Mouse (Mus musculus): Measurements from ENCODE around the gene Olfr545. TPM values are rescaled to one million over a fixed set of nuclear protein-coding genes. Genes with fewer than 3 reads are reported as not detected.

Olfr545 gene
- polyA plus RNA-seq (2015; fragmentation: Nextera tagmentation; extraction: Ambion mirVana) = not detected in 2 replicates

DNA sequence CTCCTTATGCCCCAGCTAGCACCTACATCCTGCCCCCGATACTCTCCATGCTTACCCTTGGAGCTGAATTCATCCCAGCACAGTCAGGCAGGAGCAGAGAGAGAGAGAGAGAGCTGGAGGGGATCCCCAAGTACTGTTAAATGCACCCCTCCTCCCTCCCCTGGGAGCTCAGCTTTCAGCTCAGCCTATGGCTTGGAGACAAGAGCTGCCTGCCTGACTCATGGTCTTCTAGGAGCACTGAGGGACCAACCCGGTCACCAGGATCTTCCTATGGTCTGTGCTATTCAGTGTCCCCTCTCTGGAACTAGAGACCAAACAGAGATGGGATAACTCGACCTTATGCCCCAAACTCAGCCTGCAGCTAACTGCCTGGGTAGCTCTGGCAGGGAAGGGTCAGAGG lies at the start of gene Olfr545:
TSS of gene Olfr545 (minus strand) at position 101 of the 400 bp plus-strand sequence.
- Histone ChIP-seq H3K4me3 (no peak within 1 kb of the TSS), H3K27me3 (no peaks in the 10 kb centered on the region), H3K4me2 (replicated peaks) (no peak within 1 kb of the TSS), H3K4me1 (no peaks in the 10 kb centered on the region), H3K9ac (no peak within 1 kb of the TSS), H3K9me3 (no peaks in the 10 kb centered on the region), H3K36me3 (no peaks in the 10 kb centered on the region), H3K27ac (no peak within 1 kb of the TSS)
- ATAC-seq (ENCODE audit: low FRiP score, low read depth) = no peak
- WGBS = 70% methylated on average over 3 of the region's 3 CpGs

DNA sequence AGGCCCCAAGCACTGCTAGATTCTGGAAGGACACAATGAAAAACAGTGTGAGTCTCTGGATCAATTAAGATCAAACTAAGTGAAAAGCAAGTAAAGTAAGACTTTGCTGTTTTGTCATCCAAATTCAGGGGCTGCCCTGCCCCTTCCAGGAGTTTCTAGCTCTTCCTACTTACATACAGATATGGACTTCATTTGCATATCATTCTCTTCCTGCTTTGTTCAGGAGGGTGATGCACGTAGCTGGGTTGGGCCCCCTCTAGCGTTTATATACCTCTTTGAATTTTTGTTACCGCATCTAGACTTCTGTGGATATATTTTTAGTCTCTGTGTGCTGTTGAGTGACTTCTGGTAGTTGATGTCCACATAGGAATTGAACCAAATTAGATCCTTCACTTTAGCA lies 41.9 kb upstream of the Olfr545 start:
- no peaks in the 10 kb centered on the region for H3K36me3 ChIP-seq
- no peak overlapping the region for H3K9ac ChIP-seq
- H3K9me3 ChIP-seq = no peaks in the 10 kb centered on the region
- no peaks in the 10 kb centered on the region for H3K4me1 ChIP-seq
- no peak for ATAC-seq (ENCODE audit: low FRiP score, low read depth)
- no peak overlapping the region for H3K4me2 ChIP-seq (replicated peaks)
- H3K27me3 ChIP-seq = no peaks in the 10 kb centered on the region
- no peak overlapping the region for H3K27ac ChIP-seq
- no peak overlapping the region for H3K4me3 ChIP-seq
- 71% methylated on average over 3 of the region's 3 CpGs for WGBS

DNA sequence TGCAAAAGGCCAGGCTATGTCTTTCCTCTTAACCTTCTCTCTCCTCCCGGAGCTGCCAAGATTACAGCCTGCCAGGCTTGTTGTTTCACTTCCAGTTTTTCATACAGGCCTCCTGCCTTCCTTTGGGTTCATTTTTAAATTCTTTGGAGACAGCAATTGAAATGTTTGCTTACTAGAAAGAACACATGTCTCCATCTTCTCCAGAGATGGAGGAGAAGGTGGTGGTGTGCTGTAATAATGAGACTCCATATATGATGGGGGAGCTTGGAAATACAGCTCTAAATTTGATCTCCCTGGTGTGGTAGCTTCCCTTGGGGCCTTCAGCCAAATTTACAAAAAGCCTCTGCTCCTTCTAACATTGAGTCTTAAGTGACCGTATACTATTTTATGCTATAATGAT lies 41.2 kb upstream of the Olfr545 start, which contains the start of gene Olfr548-ps1:
TSS of gene Olfr548-ps1 (plus strand) at position 301 of the 400 bp plus-strand sequence.
- no peaks in the 10 kb centered on the region for H3K9me3 ChIP-seq
- no peak within 1 kb of the TSS for H3K4me3 ChIP-seq
- H3K9ac ChIP-seq = no peak within 1 kb of the TSS
- no peak for ATAC-seq (ENCODE audit: low FRiP score, low read depth)
- H3K4me1 ChIP-seq = no peaks in the 10 kb centered on the region
- no peak within 1 kb of the TSS for H3K27ac ChIP-seq
- WGBS = 77% methylated on average over 2 of the region's 2 CpGs
- H3K4me2 ChIP-seq (replicated peaks) = no peak within 1 kb of the TSS
- H3K27me3 ChIP-seq = no peaks in the 10 kb centered on the region
- H3K36me3 ChIP-seq = no peaks in the 10 kb centered on the region

DNA sequence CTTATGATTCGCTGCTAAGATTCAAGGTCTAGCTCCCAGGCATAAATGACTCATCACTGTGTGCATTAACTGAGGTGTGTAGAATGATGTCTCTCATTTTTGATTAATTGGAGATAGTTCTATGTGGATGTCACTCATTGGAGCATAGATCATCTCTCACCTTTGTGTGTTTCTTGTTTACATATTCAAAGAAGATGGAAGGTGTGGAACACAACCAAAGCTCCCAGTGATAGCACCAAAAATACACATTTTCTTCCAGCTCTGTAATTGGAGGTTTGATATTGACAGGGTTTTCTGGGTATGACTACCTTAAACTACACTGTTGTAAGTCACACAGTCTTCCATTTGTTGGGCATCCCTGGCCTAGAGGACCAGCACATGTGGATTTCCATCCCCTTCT lies 35.1 kb upstream of the Olfr545 start, which contains the start of gene Olfr547:
TSS of gene Olfr547 (plus strand) at position 301 of the 400 bp plus-strand sequence.
- Histone ChIP-seq H3K27me3 (no peaks in the 10 kb centered on the region), H3K9me3 (no peaks in the 10 kb centered on the region), H3K27ac (no peak within 1 kb of the TSS), H3K4me1 (no peaks in the 10 kb centered on the region), H3K4me3 (no peak within 1 kb of the TSS), H3K4me2 (replicated peaks) (no peak within 1 kb of the TSS), H3K36me3 (no peaks in the 10 kb centered on the region), H3K9ac (no peak within 1 kb of the TSS)
- ATAC-seq (ENCODE audit: low FRiP score, low read depth) = no peak
- WGBS = 77% methylated on average over 1 of the region's 1 CpGs

DNA sequence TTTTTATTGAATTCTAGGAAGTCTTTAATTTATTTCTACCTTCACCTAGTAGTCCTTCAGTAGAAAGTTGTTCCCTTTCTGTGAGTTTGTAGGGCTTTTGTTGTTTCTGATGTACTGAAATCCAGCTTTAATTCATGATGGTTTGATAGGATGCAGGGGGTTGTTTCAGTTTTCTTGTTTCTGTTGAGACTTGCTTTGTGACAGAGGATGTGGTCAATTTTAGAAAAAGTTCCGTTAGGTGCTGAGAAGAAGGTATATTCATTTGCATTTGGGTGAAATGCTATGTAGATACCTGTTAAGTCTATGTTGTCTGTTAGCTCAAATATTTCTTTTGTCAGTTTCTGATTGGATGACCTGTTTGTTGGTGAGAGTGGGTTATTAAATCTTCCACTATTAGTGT lies 29.7 kb upstream of the Olfr545 start:
- H3K27ac ChIP-seq = no peak overlapping the region
- H3K9ac ChIP-seq = no peak overlapping the region
- H3K4me1 ChIP-seq = no peaks in the 10 kb centered on the region
- 81% methylated on average over 1 of the region's 1 CpGs for WGBS
- H3K36me3 ChIP-seq = no peaks in the 10 kb centered on the region
- ATAC-seq (ENCODE audit: low FRiP score, low read depth) = no peak
- no peaks in the 10 kb centered on the region for H3K27me3 ChIP-seq
- H3K4me3 ChIP-seq = no peak overlapping the region
- no peaks in the 10 kb centered on the region for H3K9me3 ChIP-seq
- no peak overlapping the region for H3K4me2 ChIP-seq (replicated peaks)

DNA sequence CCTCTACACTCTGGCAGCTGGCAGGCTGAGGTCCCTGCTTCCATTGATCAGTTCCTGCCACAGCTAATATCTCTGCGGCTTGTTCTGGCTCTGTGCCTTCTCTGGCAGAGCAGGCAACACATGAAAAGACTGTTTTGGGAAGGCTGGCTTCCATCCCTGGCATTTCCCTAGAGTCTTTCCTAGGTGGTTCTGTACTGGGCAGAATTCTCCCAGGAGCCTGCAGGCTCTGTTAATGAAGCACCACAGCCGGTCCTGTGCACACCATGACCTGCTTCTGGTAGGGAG lies 17.6 kb upstream of the Olfr545 start:
- Histone ChIP-seq H3K27me3 (peaks cover 31% of the 10 kb centered on the region), H3K9ac (no peak overlapping the region), H3K36me3 (no peaks in the 10 kb centered on the region), H3K9me3 (no peaks in the 10 kb centered on the region), H3K4me3 (no peak overlapping the region), H3K4me1 (peaks cover 10% of the 10 kb centered on the region), H3K4me2 (replicated peaks) (no peak overlapping the region), H3K27ac (no peak overlapping the region)
- no peak for ATAC-seq (ENCODE audit: low FRiP score, low read depth)
- WGBS = 69% methylated on average over 2 of the region's 2 CpGs

DNA sequence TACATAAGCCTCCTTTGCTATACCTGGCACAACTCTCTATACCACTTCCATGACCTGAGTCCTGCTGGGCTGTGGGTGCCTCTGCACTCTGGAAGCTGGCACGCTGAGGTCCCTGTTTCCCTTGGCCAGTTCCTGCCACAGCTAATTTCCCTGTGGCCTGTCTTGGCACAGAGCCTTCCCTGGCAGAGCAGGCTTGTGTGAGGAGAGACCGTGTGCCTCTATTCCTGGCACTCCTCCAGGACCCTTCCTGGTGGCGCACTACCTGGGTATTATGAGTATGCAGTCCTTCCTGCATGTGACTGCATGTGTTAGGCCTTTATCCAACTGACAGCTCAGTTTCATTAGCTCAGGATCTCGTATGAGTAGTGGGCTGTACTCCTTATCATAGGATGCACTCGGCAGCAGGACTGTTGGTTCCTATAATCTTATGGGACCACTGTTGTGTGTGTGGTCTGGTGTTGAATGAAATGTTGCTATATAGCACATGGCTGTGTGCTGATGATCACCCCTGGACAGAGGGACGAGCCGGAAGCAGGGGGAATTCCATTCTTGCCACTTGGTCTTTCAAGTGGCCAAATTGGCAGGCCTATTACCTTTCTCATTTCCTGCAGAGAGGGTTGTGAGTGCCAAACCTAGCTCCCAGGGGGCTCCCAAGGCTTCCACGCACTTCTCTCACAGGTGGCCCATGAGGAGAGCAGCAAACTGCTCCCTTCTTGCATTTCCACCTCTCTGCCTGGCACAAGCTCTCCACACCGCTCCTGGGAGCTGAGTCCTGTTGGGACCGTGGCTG lies 17.1 kb upstream of the Olfr545 start:
- Histone ChIP-seq H3K27me3 (peaks cover 35% of the 10 kb centered on the region), H3K4me2 (replicated peaks) (no peak overlapping the region), H3K9ac (no peak overlapping the region), H3K4me3 (no peak overlapping the region), H3K36me3 (no peaks in the 10 kb centered on the region), H3K9me3 (no peaks in the 10 kb centered on the region), H3K27ac (no peak overlapping the region), H3K4me1 (peaks cover 10% of the 10 kb centered on the region)
- 50% methylated on average over 10 of the region's 10 CpGs for WGBS
- no peak for ATAC-seq (ENCODE audit: low FRiP score, low read depth)

DNA sequence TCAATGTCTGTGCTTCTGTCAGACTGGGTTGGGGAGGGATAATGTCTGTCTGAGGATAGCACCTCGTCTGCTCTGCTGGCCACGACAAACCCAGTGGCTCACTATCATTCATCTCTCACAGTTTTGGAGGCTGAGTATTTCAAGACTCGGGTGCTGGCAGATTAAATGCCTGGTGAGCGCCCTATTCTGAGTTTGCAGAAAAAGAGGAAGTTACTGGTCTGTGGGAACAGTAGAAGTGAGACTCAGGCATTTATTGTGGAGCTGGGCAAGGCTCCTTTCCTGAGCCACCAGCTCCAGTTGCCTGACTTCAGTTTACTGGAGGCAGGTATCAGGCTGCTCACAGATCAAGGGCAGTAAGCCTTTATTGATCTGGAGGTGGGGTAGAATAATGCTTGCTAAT lies 14.8 kb upstream of the Olfr545 start:
- H3K27me3 ChIP-seq = peaks cover 35% of the 10 kb centered on the region
- no peak overlapping the region for H3K4me2 ChIP-seq (replicated peaks)
- H3K4me1 ChIP-seq = peaks cover 10% of the 10 kb centered on the region
- no peak overlapping the region for H3K9ac ChIP-seq
- no peaks in the 10 kb centered on the region for H3K9me3 ChIP-seq
- WGBS = 61% methylated on average over 4 of the region's 4 CpGs
- H3K36me3 ChIP-seq = no peaks in the 10 kb centered on the region
- H3K4me3 ChIP-seq = no peak overlapping the region
- H3K27ac ChIP-seq = no peak overlapping the region
- no peak for ATAC-seq (ENCODE audit: low FRiP score, low read depth)

DNA sequence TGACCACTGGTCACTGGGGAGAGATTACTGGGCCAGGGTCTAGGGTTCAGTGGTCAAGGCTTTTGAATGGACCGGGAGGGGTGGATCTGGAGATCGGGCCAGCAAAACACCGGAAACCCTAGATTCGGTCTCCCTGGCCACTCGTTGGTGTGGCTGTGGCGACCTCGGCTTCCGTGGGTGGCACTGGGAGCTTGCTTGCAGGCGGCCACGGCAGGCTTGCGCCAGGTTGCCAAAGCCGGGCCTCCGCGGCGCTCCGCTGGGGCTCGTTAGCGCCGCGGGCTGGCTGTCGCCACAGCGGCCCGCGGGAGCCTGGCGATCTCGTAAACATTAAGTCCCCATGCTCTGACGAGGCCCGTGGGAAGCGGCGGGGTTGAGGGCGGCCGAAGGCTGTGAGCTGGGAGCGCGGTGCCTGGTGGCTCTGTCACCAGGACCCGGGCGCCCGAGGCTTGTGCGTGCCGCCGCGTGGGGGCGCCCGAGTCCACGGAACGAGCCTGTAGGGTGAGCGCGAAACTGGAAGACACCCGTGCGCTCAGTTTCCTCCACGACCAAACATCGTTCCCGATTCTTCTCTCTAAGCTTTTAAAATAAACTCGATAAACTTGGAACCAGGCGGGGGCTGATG lies 13.6 kb upstream of the Olfr545 start:
- H3K27ac ChIP-seq = no peak overlapping the region
- H3K27me3 ChIP-seq = peaks cover 35% of the 10 kb centered on the region
- peak overlapping the region; percentile 87 for H3K4me2 ChIP-seq (replicated peaks)
- H3K36me3 ChIP-seq = no peaks in the 10 kb centered on the region
- peak overlapping the region; percentile 71 for H3K9ac ChIP-seq
- WGBS = 1% methylated on average over 54 of the region's 54 CpGs
- peaks cover 10% of the 10 kb centered on the region for H3K4me1 ChIP-seq
- peak overlapping the region; percentile 52 for H3K4me3 ChIP-seq
- ATAC-seq (ENCODE audit: low FRiP score, low read depth) = peak; percentile 92
- H3K9me3 ChIP-seq = no peaks in the 10 kb centered on the region

DNA sequence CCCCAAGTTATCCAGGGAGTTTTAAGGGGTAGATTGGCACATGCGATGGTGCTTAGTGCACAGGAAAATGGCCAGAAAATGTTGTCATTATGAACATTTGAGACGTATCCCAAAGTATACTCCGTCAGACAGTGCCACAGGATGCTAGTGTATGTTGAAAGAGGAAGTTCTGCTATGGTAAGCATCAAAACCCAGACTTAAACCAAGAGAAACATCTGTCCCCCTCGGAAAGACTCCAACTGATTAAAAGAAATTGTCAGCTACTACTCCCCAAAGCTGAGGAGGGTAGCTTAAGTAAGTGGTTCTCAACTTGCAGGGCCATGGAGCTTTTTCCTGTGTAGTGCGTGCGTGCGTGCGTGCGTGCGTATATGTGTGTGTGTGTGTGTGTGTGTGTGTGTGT lies 12.6 kb upstream of the Olfr545 start:
- Histone ChIP-seq H3K4me3 (no peak overlapping the region), H3K9me3 (no peaks in the 10 kb centered on the region), H3K27me3 (peaks cover 35% of the 10 kb centered on the region), H3K36me3 (no peaks in the 10 kb centered on the region), H3K9ac (no peak overlapping the region), H3K27ac (no peak overlapping the region), H3K4me1 (peaks cover 8% of the 10 kb centered on the region), H3K4me2 (replicated peaks) (no peak overlapping the region)
- WGBS = 89% methylated on average over 10 of the region's 10 CpGs
- no peak for ATAC-seq (ENCODE audit: low FRiP score, low read depth)

DNA sequence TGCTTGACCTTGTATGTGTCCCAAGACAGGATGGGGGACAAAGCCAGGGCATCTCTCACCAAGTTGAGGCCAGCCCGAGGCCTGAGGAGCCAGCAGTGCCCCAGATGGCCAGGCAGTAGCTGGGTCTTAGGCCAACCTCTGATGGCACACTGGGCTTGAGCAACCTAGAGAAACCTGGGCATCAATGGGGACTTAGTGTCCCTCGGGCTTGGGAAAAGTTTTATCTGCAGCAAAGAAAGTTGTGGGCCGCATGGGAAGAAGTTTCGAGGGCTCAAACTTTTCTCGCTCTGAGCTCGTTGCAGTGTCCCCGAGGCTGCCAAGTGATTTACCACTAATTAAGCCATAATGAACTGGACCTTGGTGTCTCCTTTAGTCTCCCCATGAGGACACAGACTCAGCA lies 10.4 kb upstream of the Olfr545 start:
- Histone ChIP-seq H3K9me3 (no peaks in the 10 kb centered on the region), H3K27me3 (peaks cover 25% of the 10 kb centered on the region), H3K4me3 (no peak overlapping the region), H3K27ac (no peak overlapping the region), H3K4me2 (replicated peaks) (no peak overlapping the region), H3K4me1 (no peaks in the 10 kb centered on the region), H3K9ac (no peak overlapping the region), H3K36me3 (no peaks in the 10 kb centered on the region)
- ATAC-seq (ENCODE audit: low FRiP score, low read depth) = no peak
- WGBS = 56% methylated on average over 7 of the region's 7 CpGs

DNA sequence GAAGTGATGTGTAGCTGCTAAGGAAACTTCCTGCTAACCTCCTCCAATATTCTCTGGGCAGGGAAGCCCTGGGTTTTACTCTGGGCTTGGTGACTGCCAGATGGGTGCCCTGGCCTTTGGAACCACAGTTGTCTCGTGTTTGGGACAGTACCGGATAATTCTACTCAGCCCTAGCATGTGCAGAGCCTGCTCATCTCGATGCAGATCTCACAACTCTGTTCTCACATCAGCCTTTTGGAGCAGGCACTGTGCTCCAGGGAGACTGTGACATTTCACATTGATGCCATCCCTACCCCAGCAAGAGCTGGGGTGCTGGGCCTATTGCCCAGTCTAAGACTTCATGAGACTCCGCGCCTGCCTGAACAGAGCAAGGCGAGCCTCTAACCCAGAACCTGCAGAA lies 9.3 kb upstream of the Olfr545 start:
- no peaks in the 10 kb centered on the region for H3K4me1 ChIP-seq
- 88% methylated on average over 6 of the region's 6 CpGs for WGBS
- H3K4me2 ChIP-seq (replicated peaks) = no peak overlapping the region
- H3K27ac ChIP-seq = no peak overlapping the region
- H3K4me3 ChIP-seq = no peak overlapping the region
- ATAC-seq (ENCODE audit: low FRiP score, low read depth) = no peak
- H3K9ac ChIP-seq = no peak overlapping the region
- H3K36me3 ChIP-seq = no peaks in the 10 kb centered on the region
- peaks cover 14% of the 10 kb centered on the region for H3K27me3 ChIP-seq
- H3K9me3 ChIP-seq = no peaks in the 10 kb centered on the region

DNA sequence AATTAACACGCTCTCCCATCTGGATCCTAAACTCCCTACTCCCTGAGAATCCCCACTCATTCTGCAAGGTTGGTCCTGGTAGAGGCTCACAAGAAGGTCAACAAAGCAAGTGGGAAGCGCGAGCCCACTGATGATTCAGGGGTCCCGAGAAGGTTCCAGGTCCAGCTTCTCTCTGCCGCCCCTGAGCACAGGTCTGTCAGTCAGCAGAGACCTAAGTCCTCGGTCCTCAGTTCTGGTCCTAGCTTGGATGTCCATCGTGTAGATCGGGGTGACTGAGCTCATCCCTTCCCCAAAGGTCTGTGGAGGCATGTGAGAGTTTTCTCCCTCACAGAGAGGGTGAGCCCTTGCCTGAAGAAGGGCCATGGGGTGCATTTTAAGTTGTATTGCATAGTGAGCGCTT lies 8.7 kb upstream of the Olfr545 start:
- no peak overlapping the region for H3K4me2 ChIP-seq (replicated peaks)
- no peak overlapping the region for H3K27ac ChIP-seq
- no peak overlapping the region for H3K4me3 ChIP-seq
- peaks cover 14% of the 10 kb centered on the region for H3K27me3 ChIP-seq
- H3K9ac ChIP-seq = no peak overlapping the region
- 89% methylated on average over 9 of the region's 9 CpGs for WGBS
- H3K36me3 ChIP-seq = no peaks in the 10 kb centered on the region
- no peak for ATAC-seq (ENCODE audit: low FRiP score, low read depth)
- no peaks in the 10 kb centered on the region for H3K4me1 ChIP-seq
- H3K9me3 ChIP-seq = no peaks in the 10 kb centered on the region
